Mouse (Mus musculus): ENCODE measurements at regions not wholly inside any gene's neighbourhood (a gene's known extent, or its start where the extent isn't known, plus 50 kb on each side); places are given as distances from the start of the nearest gene placed in this dataset.

DNA sequence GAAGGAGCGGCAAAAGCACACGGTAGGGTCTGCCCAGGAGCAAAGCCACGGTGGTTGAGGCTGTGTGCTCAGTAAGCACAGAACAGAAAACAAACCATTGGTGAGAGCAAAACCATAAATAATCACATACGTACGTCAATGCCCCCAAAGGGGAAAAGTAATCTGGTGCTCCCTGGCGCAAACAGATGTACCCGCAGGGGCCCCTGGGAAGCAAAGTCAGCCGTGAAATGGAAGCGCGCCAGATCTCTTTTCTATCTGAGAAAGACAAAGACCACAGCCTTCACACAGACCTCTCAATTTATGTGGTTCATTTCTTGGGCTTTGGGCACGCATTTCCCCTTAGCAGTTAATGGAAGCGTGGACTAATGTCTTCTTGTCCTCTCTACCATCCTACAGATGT is 183.2 kb downstream of the Usp46 start:
- 84% methylated on average over 12 of the region's 12 CpGs for WGBS
- Histone ChIP-seq H3K36me3 (ENCODE audit: control insufficient read depth, insufficient read depth, low read length) (no peaks in the 10 kb centered on the region), H3K4me1 (ENCODE audit: control insufficient read depth, insufficient read depth, low read length) (peaks cover 2% of the 10 kb centered on the region), H3K9ac (ENCODE audit: low read depth, low read length) (no peak overlapping the region), H3K4me3 (no peak overlapping the region), H3K79me2 (replicated peaks; ENCODE audit: control insufficient read depth, insufficient read depth, low read length) (no peaks in the 10 kb centered on the region), H3K27ac (no peak overlapping the region), H3K27me3 (ENCODE audit: control insufficient read depth, insufficient read depth, low read length) (no peaks in the 10 kb centered on the region)
- TF ChIP-seq CTCF (IDR thresholded peaks at IDR 0.05): no peak
- no peak for TF ChIP-seq POLR2A (IDR thresholded peaks at IDR 0.05; ENCODE audit: insufficient read depth, low read depth, low read length)
- TF ChIP-seq EP300 (IDR thresholded peaks at IDR 0.05; ENCODE audit: insufficient read depth, low read depth, low read length): no peak
- DNase-seq: no peak
- intact Hi-C loops (cut with DNase I): no loop called here

GRCm38 (mm10) chr5:73885691-73886090 is 182.5 kb downstream of the Usp46 start:
- TF ChIP-seq EP300 (IDR thresholded peaks at IDR 0.05; ENCODE audit: insufficient read depth, low read depth, low read length) (no peak), CTCF (IDR thresholded peaks at IDR 0.05) (no peak), POLR2A (IDR thresholded peaks at IDR 0.05; ENCODE audit: insufficient read depth, low read depth, low read length) (no peak)
- H3K27ac ChIP-seq: no peak overlapping the region
- DNase-seq: no peak
- WGBS: 88% methylated on average over 1 of the region's 1 CpGs
- H3K4me1 ChIP-seq (ENCODE audit: control insufficient read depth, insufficient read depth, low read length): peaks cover 2% of the 10 kb centered on the region
- H3K4me3 ChIP-seq: no peak overlapping the region
- no peak overlapping the region for H3K9ac ChIP-seq (ENCODE audit: low read depth, low read length)
- H3K36me3 ChIP-seq (ENCODE audit: control insufficient read depth, insufficient read depth, low read length): no peaks in the 10 kb centered on the region
- intact Hi-C loops (cut with DNase I): no loop called here
- no peaks in the 10 kb centered on the region for H3K79me2 ChIP-seq (replicated peaks; ENCODE audit: control insufficient read depth, insufficient read depth, low read length)
- no peaks in the 10 kb centered on the region for H3K27me3 ChIP-seq (ENCODE audit: control insufficient read depth, insufficient read depth, low read length)

- intact Hi-C loops (cut with DNase I): no loop called here
- no peaks in the 10 kb centered on the region for H3K27me3 ChIP-seq (ENCODE audit: control insufficient read depth, insufficient read depth, low read length)
These were observed 180.8 kb downstream of the Usp46 start for GRCm38 (mm10) chr5:73887306-73887958.

DNA sequence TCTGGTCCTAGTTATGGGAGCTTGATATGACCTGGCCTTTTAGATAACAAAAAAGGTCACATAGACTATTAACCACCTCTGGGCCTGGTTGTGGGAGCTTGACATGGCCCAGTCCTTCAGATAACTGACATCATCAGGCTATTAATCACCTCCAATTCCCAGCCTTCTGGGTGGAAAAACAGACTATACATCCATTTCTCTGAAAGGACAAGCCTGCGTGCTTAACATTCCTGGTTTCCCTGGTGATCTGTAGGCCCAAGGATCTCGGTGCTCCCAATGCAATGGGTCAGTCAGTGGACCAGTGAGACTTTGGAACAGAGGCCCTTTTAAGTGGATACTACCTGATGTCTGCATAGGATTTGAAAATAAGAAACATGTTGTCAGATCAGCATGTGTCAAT is 179.8 kb downstream of the Usp46 start:
- no peak for DNase-seq
- no peak overlapping the region for H3K9ac ChIP-seq (ENCODE audit: low read depth, low read length)
- H3K79me2 ChIP-seq (replicated peaks; ENCODE audit: control insufficient read depth, insufficient read depth, low read length): no peaks in the 10 kb centered on the region
- intact Hi-C loops (cut with DNase I): no loop called here
- 85% methylated on average over 2 of the region's 2 CpGs for WGBS
- no peak for TF ChIP-seq EP300 (IDR thresholded peaks at IDR 0.05; ENCODE audit: insufficient read depth, low read depth, low read length)
- no peaks in the 10 kb centered on the region for H3K36me3 ChIP-seq (ENCODE audit: control insufficient read depth, insufficient read depth, low read length)
- no peak overlapping the region for H3K4me3 ChIP-seq
- H3K27me3 ChIP-seq (ENCODE audit: control insufficient read depth, insufficient read depth, low read length): no peaks in the 10 kb centered on the region
- H3K27ac ChIP-seq: no peak overlapping the region
- no peaks in the 10 kb centered on the region for H3K4me1 ChIP-seq (ENCODE audit: control insufficient read depth, insufficient read depth, low read length)

More at GRCm38 (mm10) chr5:73887306-73887958, 180.8 kb downstream of the Usp46 start:
- no peak overlapping the region for H3K27ac ChIP-seq
- DNase-seq: no peak
- no peaks in the 10 kb centered on the region for H3K79me2 ChIP-seq (replicated peaks; ENCODE audit: control insufficient read depth, insufficient read depth, low read length)
- H3K4me3 ChIP-seq: no peak overlapping the region
- H3K36me3 ChIP-seq (ENCODE audit: control insufficient read depth, insufficient read depth, low read length): no peaks in the 10 kb centered on the region
- TF ChIP-seq CTCF (IDR thresholded peaks at IDR 0.05) (no peak), POLR2A (IDR thresholded peaks at IDR 0.05; ENCODE audit: insufficient read depth, low read depth, low read length) (no peak), EP300 (IDR thresholded peaks at IDR 0.05; ENCODE audit: insufficient read depth, low read depth, low read length) (no peak)
- no peaks in the 10 kb centered on the region for H3K4me1 ChIP-seq (ENCODE audit: control insufficient read depth, insufficient read depth, low read length)
- WGBS: 91% methylated on average over 8 of the region's 8 CpGs
- no peak overlapping the region for H3K9ac ChIP-seq (ENCODE audit: low read depth, low read length)

- TF ChIP-seq POLR2A (IDR thresholded peaks at IDR 0.05; ENCODE audit: insufficient read depth, low read depth, low read length): no peak
- no peak for TF ChIP-seq EP300 (IDR thresholded peaks at IDR 0.05; ENCODE audit: insufficient read depth, low read depth, low read length)
- no peak for TF ChIP-seq CTCF (IDR thresholded peaks at IDR 0.05)
- no peak overlapping the region for H3K27ac ChIP-seq
- no peak overlapping the region for H3K4me3 ChIP-seq
- no peak overlapping the region for H3K9ac ChIP-seq (ENCODE audit: low read depth, low read length)
- H3K79me2 ChIP-seq (replicated peaks; ENCODE audit: control insufficient read depth, insufficient read depth, low read length): no peaks in the 10 kb centered on the region
- DNase-seq: no peak
- no peaks in the 10 kb centered on the region for H3K27me3 ChIP-seq (ENCODE audit: control insufficient read depth, insufficient read depth, low read length)
- H3K4me1 ChIP-seq (ENCODE audit: control insufficient read depth, insufficient read depth, low read length): no peaks in the 10 kb centered on the region
- 71% methylated on average over 1 of the region's 1 CpGs for WGBS
- intact Hi-C loops (cut with DNase I): no loop called here
- no peaks in the 10 kb centered on the region for H3K36me3 ChIP-seq (ENCODE audit: control insufficient read depth, insufficient read depth, low read length)
These were observed 178.9 kb downstream of the Usp46 start for GRCm38 (mm10) chr5:73889342-73889741.

DNA sequence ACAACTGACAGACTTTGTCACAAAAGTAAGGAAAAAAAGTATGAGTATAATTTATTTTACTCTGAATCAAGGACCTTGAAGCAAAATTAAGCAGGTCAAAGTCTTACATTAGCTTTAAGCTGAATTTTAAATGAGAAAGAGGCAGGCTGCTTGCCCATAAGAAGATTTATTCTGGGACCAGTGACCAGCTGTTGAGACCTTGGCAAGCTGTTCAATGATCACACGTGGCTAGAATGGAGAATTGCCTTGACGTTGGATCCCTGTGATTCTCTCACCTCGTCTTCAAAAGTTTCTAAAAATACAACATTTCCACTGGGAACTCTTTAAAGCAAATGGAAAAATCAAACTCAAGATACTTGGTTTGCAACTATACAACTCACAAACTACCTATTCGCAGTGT is 177.3 kb downstream of the Usp46 start:
- Histone ChIP-seq H3K27ac (no peak overlapping the region), H3K79me2 (replicated peaks; ENCODE audit: control insufficient read depth, insufficient read depth, low read length) (no peaks in the 10 kb centered on the region), H3K27me3 (ENCODE audit: control insufficient read depth, insufficient read depth, low read length) (no peaks in the 10 kb centered on the region), H3K9ac (ENCODE audit: low read depth, low read length) (no peak overlapping the region), H3K4me3 (no peak overlapping the region), H3K4me1 (ENCODE audit: control insufficient read depth, insufficient read depth, low read length) (no peaks in the 10 kb centered on the region), H3K36me3 (ENCODE audit: control insufficient read depth, insufficient read depth, low read length) (no peaks in the 10 kb centered on the region)
- WGBS: 56% methylated on average over 4 of the region's 4 CpGs
- intact Hi-C loops (cut with DNase I): no loop called here
- TF ChIP-seq POLR2A (IDR thresholded peaks at IDR 0.05; ENCODE audit: insufficient read depth, low read depth, low read length) (no peak), EP300 (IDR thresholded peaks at IDR 0.05; ENCODE audit: insufficient read depth, low read depth, low read length) (no peak), CTCF (IDR thresholded peaks at IDR 0.05) (no peak)
- no peak for DNase-seq

Data from heart, adult 2 months (tissue).